Mouse (Mus musculus): ENCODE measurements at regions not wholly inside any gene's neighbourhood (a gene's known extent, or its start where the extent isn't known, plus 50 kb on each side); places are given as distances from the start of the nearest gene placed in this dataset.

- H3K27ac ChIP-seq (ENCODE audit: control insufficient read depth, low read depth, low read length), result no peak overlapping the region
- no peak for TF ChIP-seq POLR2AphosphoS5 (IDR thresholded peaks at IDR 0.05; ENCODE audit: borderline replicate concordance, low read depth, low read length)
- no peak for TF ChIP-seq ELF1 (IDR thresholded peaks at IDR 0.05; ENCODE audit: low read depth, low read length)
- TF ChIP-seq ZKSCAN1 (IDR thresholded peaks at IDR 0.05; ENCODE audit: low read depth, low read length), result no peak
- TF ChIP-seq ZC3H11A (IDR thresholded peaks at IDR 0.05; ENCODE audit: low read depth, low read length), result no peak
- no peak for TF ChIP-seq TCF12 (IDR thresholded peaks at IDR 0.05; ENCODE audit: low read depth, low read length)
- TF ChIP-seq KAT2A (conservative IDR thresholded peaks at IDR 0.05; ENCODE audit: low read depth, low read length), result no peak
- no peak for TF ChIP-seq SMC3 (IDR thresholded peaks at IDR 0.05; ENCODE audit: low read depth, low read length)
- no peak for TF ChIP-seq EP300 (IDR thresholded peaks at IDR 0.05; ENCODE audit: low read depth in 1 of 2, low read length in 2 of 2)
- TF ChIP-seq USF1 (IDR thresholded peaks at IDR 0.05; ENCODE audit: low read depth, low read length), result no peak
- no peak for TF ChIP-seq UBTF (IDR thresholded peaks at IDR 0.05; ENCODE audit: borderline replicate concordance, insufficient read depth, low read depth, low read length)
- no peak for TF ChIP-seq GABPA (IDR thresholded peaks at IDR 0.05; ENCODE audit: low read depth, low read length)
- TF ChIP-seq ZNF384 (IDR thresholded peaks at IDR 0.05; ENCODE audit: low read depth, low read length), result no peak
- TF ChIP-seq CHD2 (IDR thresholded peaks at IDR 0.05; ENCODE audit: low read length), result no peak
- no peak for TF ChIP-seq MAFK (IDR thresholded peaks at IDR 0.05; ENCODE audit: borderline replicate concordance, low read depth, low read length)
- no peak for TF ChIP-seq CTCF (IDR thresholded peaks at IDR 0.05 in 2 of 3, conservative IDR thresholded peaks at IDR 0.05 in 1 of 3; ENCODE audit: control insufficient read depth in 1 of 3, insufficient read depth in 1 of 3, low read depth in 2 of 3, low read length in 3 of 3, poor library complexity in 1 of 3, severe bottlenecking in 1 of 3)
- TF ChIP-seq MYB (IDR thresholded peaks at IDR 0.05; ENCODE audit: low read depth, low read length), result no peak
- H3K9me3 ChIP-seq (replicated peaks; ENCODE audit: insufficient read depth, low read length), result no peaks in the 10 kb centered on the region
- no peaks in the 10 kb centered on the region for H3K36me3 ChIP-seq (ENCODE audit: control insufficient read depth in 1 of 2, insufficient read depth in 2 of 2, low read length in 2 of 2)
- H3K79me2 ChIP-seq (ENCODE audit: control insufficient read depth, insufficient read depth, low read length, poor library complexity), result no peaks in the 10 kb centered on the region
- no peak overlapping the region for H3K9ac ChIP-seq (ENCODE audit: control insufficient read depth, low read depth, low read length, poor library complexity, severe bottlenecking)
- H3K27me3 ChIP-seq (ENCODE audit: control insufficient read depth in 1 of 2, insufficient read depth in 2 of 2, low read length in 2 of 2), result no peaks in the 10 kb centered on the region
- no peak overlapping the region for H3K4me3 ChIP-seq (ENCODE audit: control insufficient read depth in 1 of 2, insufficient read depth in 1 of 2, low read depth in 2 of 2, low read length in 2 of 2)
- no peak for DNase-seq (ENCODE audit: low read depth, low spot score)
- no peaks in the 10 kb centered on the region for H3K4me1 ChIP-seq (ENCODE audit: control insufficient read depth in 1 of 2, insufficient read depth in 2 of 2, low read length in 2 of 2)
Measured at GRCm38 (mm10) chr7:74070836-74071235, 57.3 kb upstream of the St8sia2 start.

DNA sequence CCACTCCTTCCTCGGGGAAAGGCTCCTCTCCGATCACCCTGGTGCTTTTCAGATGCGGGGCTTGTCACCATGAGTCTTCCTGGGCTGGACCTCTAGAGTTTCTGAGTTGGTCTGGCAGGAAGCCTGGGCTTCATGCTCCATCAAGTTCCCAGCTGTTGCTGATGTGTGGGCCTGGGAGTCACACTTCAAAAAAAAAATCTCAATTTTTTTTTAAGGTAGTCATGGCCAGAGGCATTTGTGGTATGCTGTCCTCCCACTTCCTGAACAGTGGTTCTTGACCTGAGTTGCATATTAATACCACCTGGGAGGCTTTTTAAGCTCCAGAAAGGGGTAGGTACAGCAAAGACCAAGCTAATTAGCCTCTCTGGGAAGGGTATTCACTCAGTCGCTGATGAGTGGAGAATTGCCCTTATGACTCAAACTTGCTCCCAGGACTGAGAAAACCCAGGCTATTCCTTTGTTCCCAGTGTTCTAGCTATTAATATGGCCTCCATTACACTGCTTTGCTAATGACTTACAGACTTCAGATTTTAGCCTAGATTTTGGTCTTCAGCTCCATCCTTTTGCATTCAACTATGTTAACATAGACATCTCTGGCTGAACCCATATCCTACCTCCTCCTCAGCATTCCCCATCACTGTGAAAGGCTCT is 52.1 kb upstream of the St8sia2 start:
- Histone ChIP-seq H3K27me3 (ENCODE audit: control insufficient read depth in 1 of 2, insufficient read depth in 2 of 2, low read length in 2 of 2) (no peaks in the 10 kb centered on the region), H3K79me2 (ENCODE audit: control insufficient read depth, insufficient read depth, low read length, poor library complexity) (no peaks in the 10 kb centered on the region), H3K36me3 (ENCODE audit: control insufficient read depth in 1 of 2, insufficient read depth in 2 of 2, low read length in 2 of 2) (no peaks in the 10 kb centered on the region), H3K4me3 (ENCODE audit: control insufficient read depth in 1 of 2, insufficient read depth in 1 of 2, low read depth in 2 of 2, low read length in 2 of 2) (no peak overlapping the region), H3K9ac (ENCODE audit: control insufficient read depth, low read depth, low read length, poor library complexity, severe bottlenecking) (no peak overlapping the region), H3K4me1 (ENCODE audit: control insufficient read depth in 1 of 2, insufficient read depth in 2 of 2, low read length in 2 of 2) (no peaks in the 10 kb centered on the region), H3K9me3 (replicated peaks; ENCODE audit: insufficient read depth, low read length) (no peaks in the 10 kb centered on the region), H3K27ac (ENCODE audit: control insufficient read depth, low read depth, low read length) (no peak overlapping the region)
- DNase-seq (ENCODE audit: low read depth, low spot score), result no peak
- TF ChIP-seq TCF12 (IDR thresholded peaks at IDR 0.05; ENCODE audit: low read depth, low read length) (no peak), KAT2A (conservative IDR thresholded peaks at IDR 0.05; ENCODE audit: low read depth, low read length) (no peak), E2F4 (IDR thresholded peaks at IDR 0.05; ENCODE audit: borderline replicate concordance, low read depth, low read length) (no peak), ELF1 (IDR thresholded peaks at IDR 0.05; ENCODE audit: low read depth, low read length) (no peak), MAZ (IDR thresholded peaks at IDR 0.05; ENCODE audit: low read depth, low read length) (no peak), USF2 (IDR thresholded peaks at IDR 0.05; ENCODE audit: borderline replicate concordance in 1 of 2, insufficient read depth in 1 of 2, low read depth in 1 of 2, low read length in 2 of 2) (no peak), ZKSCAN1 (IDR thresholded peaks at IDR 0.05; ENCODE audit: low read depth, low read length) (no peak), MXI1 (IDR thresholded peaks at IDR 0.05; ENCODE audit: low read depth, low read length) (no peak), ZNF384 (IDR thresholded peaks at IDR 0.05; ENCODE audit: low read depth, low read length) (no peak), POLR2AphosphoS2 (IDR thresholded peaks at IDR 0.05; ENCODE audit: low read length) (no peak)
